Mouse (Mus musculus) thymus, postnatal 36 days (tissue): Measurements from ENCODE around the gene Gm11595.
"Not testable (repeated sequence)": the region's sequence is repeated elsewhere in the genome, so short reads cannot be mapped to it uniquely, and the experiment has no call there.

ENCODE experiments used
- DNase-seq, 2 experiments: peaks; one replicate each; pipeline ENCODE4 v3.0.0; 2022; ENCODE audit warnings: mixed read lengths in 2 of 2

Gene Gm11595

GRCm38 (mm10) chr11:99772813-99773212 is at the start of gene Gm11595:
TSS of gene Gm11595 (minus strand) at chr11:99772913.
- not testable (repeated sequence) for DNase-seq

GRCm38 (mm10) chr11:99815566-99815965 is 42.9 kb upstream of the Gm11595 start, which contains the start of gene Gm11564:
TSS of gene Gm11564 (minus strand) at chr11:99815666.
- not testable (repeated sequence) for DNase-seq

- DNase-seq = not testable (repeated sequence)
Measured at GRCm38 (mm10) chr11:99809792-99810191, 37.1 kb upstream of the Gm11595 start, which contains the start of gene Krtap4-13. TSS of gene Krtap4-13 (minus strand) at chr11:99809892.

DNA sequence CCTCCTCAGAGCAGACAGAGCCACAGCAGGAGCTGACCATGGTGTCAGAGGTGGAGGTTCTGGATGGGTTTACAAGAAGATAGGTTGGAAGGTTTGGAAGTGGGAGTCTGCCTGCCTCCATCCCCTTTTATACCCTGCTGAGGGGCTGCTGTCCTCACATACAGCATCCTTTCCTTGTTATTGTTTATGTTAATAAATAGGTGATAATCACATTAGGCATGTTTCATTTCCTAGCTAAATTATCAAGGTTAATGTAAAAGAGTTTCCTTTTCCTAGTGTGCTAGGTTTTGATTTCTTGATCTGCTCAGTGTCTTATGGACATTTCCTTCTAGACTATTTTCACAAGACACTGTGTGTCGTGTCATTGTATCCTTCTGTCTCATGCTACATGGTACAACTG is 31.6 kb upstream of the Gm11595 start, which contains the start of gene Gm11554:
Gene Gm11554, minus strand, starts transcription at position 101 of the 400 bp plus-strand sequence.
- DNase-seq = not testable (repeated sequence)

GRCm38 (mm10) chr11:99798832-99799231 is 26.1 kb upstream of the Gm11595 start, which contains the start of gene Gm11569:
TSS of gene Gm11569 (minus strand) at chr11:99798932.
- not testable (repeated sequence) for DNase-seq

- DNase-seq = no peak
Measured at GRCm38 (mm10) chr11:99793367-99793766, 20.7 kb upstream of the Gm11595 start, which contains the start of gene Gm11596. TSS of gene Gm11596 (minus strand) at chr11:99793467.

DNA sequence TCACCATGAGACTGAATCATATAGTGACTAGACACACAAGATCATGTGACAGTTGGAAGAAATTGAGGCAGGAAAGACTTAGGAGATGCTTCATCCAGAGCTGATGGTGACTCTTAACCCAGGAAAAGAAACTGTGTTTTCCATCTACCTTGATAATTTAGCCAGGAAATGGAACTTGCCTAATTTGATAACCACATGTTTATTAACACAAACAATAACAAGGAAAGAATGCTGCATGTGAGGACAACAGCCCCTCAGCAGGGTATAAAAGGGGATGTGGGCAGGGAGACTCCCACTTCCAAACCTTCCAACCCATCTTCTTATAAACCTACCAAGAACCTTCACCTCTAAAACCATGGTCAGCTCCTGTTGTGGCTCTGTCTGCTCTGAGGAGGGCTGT is 12.2 kb upstream of the Gm11595 start, which contains the start of gene Krtap4-9:
Gene Krtap4-9, plus strand, starts transcription at position 301 of the 400 bp plus-strand sequence.
- DNase-seq = not testable (repeated sequence)

- DNase-seq = no peak
Measured at GRCm38 (mm10) chr11:99780604-99781003, 7.9 kb upstream of the Gm11595 start, which contains the start of gene Krtap4-8. TSS of gene Krtap4-8 (minus strand) at chr11:99780704.

GRCm38 (mm10) chr11:99778401-99778800 is 5.7 kb upstream of the Gm11595 start:
- no peak for DNase-seq

DNA sequence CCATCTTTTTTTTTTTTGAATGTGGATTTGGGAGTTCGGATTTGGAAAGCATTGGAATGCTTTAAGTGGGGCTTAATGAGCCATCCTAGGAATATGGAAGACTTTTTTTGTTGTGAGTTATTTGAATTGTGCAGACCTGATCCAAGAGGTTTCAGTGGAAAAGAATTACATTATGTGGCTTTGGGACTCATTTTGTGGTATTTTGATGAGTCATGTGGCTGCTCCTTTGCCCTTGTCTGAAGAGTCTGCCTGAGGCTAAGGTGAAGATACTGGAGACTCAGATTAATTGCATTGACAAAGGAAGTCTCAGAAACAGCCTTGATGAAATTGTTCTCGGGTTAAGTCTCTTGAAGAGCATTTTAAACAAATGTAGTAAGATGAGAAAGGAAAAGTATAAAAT is 4.3 kb downstream of the Gm11595 start:
- no peak for DNase-seq

GRCm38 (mm10) chr11:99758877-99759276 is 13.8 kb downstream of the Gm11595 start:
- no peak for DNase-seq

GRCm38 (mm10) chr11:99743985-99744384 is 28.7 kb downstream of the Gm11595 start:
- DNase-seq = no peak

DNA sequence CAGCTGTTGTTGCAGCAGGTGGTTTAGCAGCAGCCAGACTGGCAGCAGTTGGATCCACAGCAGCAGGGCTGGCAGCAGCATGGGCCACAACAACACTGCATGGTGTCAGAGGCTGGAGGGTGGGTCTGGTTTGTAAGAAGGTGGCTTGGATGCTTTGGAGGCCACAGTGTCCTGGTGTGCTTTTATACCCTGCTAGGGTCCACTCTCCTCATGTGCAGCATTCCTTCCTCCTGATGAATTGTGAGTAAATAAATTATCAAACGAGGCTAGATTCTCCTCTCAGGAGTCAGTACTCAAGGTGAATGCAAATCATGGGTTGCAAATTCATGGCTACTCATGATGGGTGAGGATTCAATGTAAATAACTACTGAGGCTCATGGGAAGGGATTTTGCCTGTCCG is 38.5 kb downstream of the Gm11595 start, which contains the start of gene Gm14180:
Gene Gm14180, minus strand, starts transcription at position 101 of the 400 bp plus-strand sequence.
- DNase-seq = no peak

GRCm38 (mm10) chr11:99724061-99724460 is 48.7 kb downstream of the Gm11595 start:
- no peak for DNase-seq
